Mouse (Mus musculus): ENCODE measurements around the gene Fanca.
A peak's percentile ranks its signal among the peaks of the same experiment; 100 is the strongest.
"Not testable (repeated sequence)": the region's sequence is repeated elsewhere in the genome, so short reads cannot be mapped to it uniquely, and the experiment has no call there.

The Fanca gene

DNA sequence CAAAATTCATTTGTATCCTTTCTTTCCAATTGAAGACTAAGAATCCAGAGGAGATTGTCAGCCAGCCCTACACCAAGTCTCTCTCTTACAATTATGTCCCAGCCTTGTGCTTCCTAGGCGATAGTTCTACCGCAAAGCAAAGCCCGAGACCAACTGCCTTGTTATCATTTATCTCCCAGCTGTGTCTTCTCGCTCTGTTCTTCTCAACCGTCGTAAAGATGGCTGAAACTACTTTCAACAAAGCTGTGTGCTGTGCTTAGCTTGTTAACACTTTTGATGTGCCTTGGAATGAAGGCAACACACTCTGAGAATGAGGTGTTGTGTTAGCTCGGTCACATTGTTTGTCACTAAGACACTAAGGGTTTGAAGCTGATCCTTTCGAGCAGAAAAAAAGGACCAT is 13.4 kb upstream of the Fanca start:
- no peak for DNase-seq (ENCODE audit: extremely low read depth, insufficient read length, low spot score)

DNA sequence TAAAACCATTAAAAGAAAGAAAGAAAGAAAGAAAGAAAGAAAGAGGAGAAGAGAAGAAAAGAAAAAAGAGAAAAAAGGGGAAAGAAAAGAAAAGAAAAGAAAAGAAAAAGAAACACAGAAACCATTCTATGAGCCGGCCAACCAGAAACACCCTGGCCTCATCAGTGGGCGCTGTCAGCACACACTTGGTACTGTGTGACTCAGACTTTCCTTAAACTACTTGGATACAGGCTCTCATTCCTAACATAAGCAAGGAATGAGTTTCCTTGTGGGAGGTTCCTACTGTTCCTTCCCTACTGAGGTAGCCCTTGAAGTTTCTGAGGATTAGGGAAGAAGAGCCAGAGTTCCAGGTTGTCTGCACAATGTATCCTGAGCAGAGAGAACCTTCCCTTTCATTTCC is 12.9 kb upstream of the Fanca start:
- peak; percentile 58 for DNase-seq (ENCODE audit: extremely low read depth, insufficient read length, low spot score)

DNA sequence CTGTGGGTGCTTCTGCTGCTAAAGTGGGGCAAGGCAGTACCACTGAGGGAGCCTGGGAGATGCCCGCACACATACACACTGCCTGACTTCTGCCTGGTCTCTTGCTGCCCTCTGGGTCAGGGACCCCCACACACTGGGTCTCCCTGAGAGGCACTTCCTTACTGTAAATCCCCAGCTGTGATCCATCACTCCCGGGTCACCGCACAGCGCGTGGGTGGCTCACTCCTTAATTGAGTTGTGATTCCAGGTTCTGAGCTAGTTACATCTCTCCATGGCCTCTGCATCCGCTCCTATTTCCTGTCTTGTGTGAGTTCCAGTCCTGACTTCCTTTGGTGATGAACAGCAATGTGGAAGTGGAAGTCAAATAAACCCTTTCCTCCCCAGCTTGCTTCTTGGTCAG is 12.3 kb upstream of the Fanca start:
- peak; percentile 45 for DNase-seq (ENCODE audit: extremely low read depth, insufficient read length, low spot score)

DNA sequence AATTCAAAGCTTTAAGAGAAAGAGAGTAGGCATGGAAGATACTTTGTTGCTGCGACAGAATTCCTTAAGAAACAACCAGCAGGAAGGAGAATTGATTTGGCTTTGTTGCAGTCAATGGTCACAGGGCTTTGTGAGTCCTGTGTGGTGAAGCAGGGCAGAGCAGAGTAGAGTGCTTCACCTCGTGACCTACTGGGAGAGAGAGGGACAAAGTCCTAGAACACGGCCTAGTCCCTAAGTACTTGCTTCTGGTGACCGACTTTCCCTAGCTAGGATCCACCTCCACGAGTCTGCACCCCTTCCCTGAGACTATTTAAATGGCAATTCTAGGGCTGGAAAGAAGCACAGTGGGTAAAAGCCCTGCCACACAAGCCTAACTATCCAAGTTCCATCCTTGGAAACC is 11.6 kb upstream of the Fanca start:
- DNase-seq (ENCODE audit: extremely low read depth, insufficient read length, low spot score), result no peak

DNA sequence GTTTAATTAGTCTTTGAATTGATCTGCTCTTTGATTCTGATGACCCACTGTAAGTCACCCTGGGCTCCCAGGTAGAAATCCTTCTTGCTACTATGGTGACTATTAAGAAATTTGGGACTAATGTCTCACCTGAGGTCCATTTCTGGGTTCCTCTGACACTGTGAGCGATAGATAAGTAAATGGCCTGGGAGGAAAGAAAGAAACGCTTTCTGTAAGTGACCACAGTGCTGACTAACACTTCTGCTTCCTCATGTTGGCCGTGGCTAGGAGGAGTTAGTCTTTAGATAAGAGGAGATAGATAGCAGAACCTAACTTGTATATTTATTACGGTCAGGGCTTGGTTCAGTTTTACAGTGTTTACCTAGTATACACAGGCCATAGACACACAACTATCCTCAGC is 11.0 kb upstream of the Fanca start:
- no peak for DNase-seq (ENCODE audit: extremely low read depth, insufficient read length, low spot score)

DNA sequence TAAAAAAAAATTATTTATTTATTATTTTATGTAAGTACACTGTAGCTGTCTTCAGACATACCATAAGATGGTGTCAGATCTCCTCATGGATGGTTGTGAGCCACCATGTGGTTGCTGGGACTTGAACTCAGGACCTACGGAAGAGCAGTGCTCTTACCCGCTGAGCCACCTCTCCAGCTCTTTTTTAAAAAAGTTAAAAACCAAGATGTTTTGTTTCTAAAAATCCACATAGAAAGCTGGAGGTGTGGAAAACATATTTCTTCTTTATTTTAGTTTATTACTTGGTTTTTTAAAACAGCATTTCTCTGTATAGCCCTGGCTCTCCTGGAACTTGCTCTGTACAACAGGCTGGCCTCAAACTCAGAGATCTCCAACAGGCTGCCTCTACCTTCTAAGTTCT is 10.2 kb upstream of the Fanca start:
- DNase-seq (ENCODE audit: extremely low read depth, insufficient read length, low spot score), result no peak

DNA sequence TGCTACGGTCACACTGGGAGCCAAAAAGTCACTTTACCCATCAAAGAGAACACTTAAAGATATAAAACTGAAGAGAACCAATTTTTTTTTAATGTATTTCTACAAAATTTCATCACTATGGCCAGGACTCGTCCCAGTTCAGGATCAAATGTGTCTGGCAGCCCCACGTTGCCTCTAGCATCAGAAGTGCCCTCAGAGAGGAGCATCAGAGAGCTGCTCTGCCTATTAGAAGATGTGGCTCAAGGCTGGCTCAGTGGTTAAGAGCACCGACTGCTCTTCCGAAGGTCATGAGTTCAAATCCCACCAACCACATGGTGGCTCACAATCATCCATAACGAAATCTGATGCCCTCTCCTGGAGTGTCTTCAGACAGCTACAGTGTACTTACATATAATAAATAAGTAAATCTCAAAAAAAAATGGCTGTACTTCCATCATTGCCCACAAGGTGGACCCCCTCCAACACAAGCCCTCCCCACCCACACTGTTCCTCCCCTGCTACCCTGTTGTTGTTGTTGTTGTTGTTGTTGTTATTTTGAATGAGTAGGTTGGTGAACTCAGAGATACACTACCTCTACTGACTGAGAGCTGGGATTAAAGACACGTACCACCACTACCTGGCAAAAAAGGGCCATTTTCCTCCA is 1.3 kb upstream of the Fanca start:
- peak; percentile 58 for DNase-seq (ENCODE audit: extremely low read depth, insufficient read length, low spot score)

DNA sequence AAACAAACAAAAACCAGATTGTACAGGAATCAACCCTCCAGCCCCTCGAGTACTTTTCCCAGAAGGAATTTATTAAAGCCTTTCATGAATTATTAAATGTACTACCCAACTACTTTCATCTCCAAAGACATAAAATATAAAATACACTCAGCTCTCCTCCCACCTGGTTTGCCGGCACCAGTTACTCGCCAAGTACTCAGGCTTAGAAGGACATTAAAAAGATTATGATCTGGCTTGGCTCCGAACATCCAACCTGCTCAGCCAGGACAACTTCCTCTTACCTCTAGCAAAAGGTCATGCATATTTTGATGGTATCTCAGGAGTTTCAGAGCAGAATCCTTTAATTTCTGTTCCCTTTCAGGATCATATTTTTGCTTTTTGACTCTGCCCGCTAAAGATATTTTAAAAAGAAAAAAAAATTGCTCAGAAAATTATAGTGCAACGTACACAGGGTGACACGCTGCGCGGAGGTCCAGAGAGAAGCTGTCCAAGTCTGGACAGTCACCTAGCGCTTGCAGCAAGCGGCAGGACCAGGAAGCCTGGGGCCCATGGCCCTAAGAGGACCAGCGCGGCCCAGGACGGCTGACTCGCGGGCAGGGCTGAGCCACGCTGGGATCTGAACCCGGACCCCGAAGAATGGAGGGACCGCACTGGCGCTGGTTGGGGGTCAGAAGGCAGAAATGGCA is 452 bp downstream of the Fanca start:
- DNase-seq (ENCODE audit: extremely low read depth, insufficient read length, low spot score), result no peak

DNA sequence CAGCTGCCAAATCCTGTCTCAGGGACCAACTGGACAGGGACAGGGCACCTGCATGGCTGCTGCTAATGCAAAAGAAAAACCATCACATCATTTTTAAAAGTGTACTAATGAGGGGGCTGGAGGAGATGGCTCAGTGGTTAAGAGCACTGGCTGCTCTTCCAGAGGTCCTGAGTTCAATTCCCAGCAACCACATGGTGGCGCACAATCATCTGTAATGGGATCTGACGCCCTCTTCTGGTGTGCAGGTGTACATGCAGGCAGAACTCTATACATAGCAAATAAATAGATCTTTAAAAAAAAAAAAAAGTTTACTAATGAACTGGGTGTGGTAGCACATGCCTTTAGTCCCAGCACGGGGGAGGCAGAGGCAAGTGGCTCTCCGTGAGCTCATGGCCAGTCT is 9.6 kb downstream of the Fanca start:
- no peak for DNase-seq (ENCODE audit: extremely low read depth, insufficient read length, low spot score)

DNA sequence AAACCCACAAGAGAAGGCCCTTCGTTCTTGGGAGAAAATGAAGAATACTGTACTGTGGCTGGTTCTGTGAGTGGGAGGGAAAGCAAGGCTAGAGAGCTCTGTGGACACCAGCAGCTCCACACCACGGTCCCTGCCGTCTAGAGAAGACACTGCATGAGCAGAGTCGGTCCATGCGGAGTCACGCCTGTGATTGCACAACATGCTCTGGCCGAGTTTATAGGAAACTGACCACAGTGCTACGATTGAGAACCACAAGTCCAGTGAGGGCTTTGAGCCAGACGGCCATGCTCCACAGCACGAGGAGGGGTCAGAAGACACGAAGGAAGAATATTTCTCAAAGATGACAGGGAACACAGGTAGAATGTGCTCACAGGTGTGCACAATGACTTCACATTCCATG is 20.1 kb downstream of the Fanca start:
- DNase-seq (ENCODE audit: extremely low read depth, insufficient read length, low spot score), result no peak

DNA sequence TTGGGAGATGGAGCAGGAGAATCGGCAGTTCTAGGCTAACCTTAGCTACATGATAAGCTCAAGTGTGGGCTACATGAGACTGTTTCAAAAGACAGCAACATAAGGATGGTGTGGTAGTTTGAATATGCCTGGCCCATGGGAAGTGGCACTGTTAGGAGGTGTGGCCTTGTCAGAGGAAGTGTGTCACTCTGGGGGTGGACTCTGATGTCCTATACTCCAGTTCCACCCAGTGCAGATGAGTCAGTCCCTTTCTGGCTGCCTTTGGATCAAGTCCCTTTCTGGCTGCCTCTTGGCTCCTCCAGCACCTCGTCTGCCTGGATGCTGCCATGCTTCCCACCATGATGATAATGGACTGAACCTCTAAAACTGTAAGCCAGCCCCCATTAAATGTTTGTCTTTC is 25.6 kb downstream of the Fanca start:
- DNase-seq (ENCODE audit: extremely low read depth, insufficient read length, low spot score), result peak; percentile 38

DNA sequence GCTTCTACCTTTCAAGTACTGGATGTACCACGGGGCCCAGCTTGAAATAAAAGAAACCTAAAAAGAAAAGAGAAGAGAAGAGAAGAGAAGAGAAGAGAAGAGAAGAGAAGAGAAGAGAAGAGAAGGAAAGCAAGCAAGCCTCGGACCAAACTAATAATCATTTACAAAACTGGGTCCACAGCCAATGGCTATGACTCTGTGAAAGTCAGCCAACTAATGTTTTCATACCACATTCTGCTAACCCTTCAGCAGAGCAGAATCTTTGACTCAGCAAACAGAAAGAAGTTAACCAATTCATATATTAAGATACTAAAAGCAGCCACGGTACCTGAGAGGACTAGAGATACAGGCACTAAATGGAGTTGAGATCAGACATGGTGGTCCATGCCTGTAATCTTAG is 26.1 kb downstream of the Fanca start:
- no peak for DNase-seq (ENCODE audit: extremely low read depth, insufficient read length, low spot score)

DNA sequence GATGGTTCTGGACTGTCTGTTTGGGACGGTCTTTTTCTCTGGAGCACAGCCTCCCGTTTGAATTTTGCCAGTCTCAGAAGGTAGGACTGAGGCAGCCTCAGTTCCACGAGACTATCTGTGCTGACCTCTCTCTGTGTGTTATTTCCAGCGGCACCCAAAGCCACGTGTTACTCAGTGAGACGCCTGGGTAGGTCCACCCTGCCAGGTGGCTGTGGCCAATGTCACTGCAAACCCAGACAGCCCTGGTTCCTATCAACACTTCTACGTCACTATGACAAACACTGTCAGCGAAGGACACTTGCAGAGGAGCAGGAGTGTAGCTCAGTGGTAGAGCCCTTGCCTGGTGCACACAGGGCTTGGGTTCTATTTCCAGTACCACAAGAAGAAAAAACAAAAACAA is 26.7 kb downstream of the Fanca start:
- no peak for DNase-seq (ENCODE audit: extremely low read depth, insufficient read length, low spot score)

DNA sequence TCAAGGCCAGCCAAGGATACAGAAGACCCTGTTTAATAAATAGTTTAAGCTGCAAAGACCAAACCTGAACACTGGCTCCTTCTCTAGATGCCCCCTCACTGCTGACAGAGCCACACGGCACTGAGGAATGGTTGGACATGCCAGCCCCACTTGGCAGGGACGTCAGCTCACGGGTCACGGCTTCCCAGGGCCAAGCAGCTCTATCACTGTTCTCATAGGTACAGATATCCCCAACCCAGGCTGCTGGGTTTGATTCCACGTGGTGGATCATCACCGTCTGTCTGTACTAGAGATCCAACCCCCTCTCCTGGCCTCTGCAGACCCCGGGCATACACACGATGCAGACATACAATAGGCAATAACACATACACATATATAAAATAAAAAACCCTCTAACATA is 27.7 kb downstream of the Fanca start:
- no peak for DNase-seq (ENCODE audit: extremely low read depth, insufficient read length, low spot score)

DNA sequence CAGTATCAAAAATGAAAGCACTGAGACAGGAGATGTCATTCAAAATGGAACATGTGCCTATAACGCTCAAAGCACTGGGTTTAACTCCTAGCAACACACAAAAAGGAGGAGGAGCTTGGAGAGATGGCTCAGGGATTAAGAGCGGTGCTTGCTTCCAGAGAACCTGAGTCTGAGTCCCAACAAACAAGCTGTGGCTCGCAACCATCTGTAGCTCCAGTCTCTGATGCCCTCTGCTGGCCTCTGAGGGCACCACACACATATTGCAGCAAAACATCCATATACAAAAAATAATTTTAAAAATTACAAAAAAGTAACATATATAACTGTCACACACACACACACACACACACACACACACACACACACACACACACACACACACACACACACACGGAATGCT is 28.2 kb downstream of the Fanca start:
- DNase-seq (ENCODE audit: extremely low read depth, insufficient read length, low spot score), result no peak

DNA sequence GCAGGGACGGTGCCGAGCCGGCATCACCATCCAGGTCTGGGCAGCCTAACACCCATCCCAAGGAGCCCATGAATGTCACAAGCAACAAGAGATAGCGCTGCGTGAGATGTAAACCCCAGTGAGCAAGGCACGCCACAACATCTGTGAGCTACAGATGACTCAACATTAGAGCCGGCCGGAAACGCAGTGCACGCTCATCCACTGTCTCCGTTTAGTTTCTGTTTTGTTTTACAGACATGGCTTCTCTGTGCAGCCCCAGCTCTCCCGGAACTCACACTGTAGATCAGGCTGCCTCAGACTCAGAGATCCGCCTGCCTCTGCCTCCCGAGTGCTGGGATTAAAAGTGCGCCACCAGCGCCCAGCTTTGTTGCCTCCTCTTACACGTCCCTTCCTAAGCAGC is 31.0 kb downstream of the Fanca start:
- DNase-seq (ENCODE audit: extremely low read depth, insufficient read length, low spot score), result no peak

DNA sequence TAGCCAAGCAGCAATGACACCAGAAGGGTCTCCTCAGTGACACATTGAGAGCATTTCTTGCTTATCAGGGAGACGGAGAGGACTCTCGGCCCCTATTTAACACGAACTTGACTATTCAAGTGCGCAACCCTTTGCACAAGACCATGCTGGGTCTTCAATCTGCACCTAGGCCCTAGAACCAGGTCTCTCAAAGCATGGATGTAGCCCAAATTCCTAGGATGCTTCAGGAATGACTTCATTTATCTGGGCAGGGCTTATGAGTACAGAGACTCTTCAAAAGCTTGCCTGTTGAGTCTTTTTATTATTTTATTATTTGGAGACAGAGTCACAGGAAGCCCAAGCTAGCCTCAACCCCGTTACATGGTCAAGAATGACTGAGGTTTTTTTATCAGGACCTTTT is 33.9 kb downstream of the Fanca start:
- no peak for DNase-seq (ENCODE audit: extremely low read depth, insufficient read length, low spot score)

DNA sequence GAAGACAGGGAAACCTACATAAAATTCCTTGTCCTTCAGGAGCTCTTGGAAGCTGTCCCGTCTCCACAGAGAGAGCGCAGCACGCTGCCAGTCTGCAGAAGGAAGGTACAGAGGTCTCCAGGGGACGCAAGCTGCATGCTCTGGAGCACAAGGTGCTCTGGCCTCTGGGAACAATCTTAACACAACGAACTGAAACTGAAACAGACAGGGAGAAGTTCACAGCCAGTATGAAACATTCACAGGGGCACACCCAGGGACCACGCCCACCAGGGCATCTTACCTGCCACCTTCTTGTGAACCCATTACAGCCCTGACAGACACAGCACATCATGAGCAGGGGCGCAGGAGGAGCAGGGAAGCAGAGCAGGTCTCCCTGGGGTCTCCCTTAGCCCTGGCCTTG is 34.4 kb downstream of the Fanca start:
- no peak for DNase-seq (ENCODE audit: extremely low read depth, insufficient read length, low spot score)

DNA sequence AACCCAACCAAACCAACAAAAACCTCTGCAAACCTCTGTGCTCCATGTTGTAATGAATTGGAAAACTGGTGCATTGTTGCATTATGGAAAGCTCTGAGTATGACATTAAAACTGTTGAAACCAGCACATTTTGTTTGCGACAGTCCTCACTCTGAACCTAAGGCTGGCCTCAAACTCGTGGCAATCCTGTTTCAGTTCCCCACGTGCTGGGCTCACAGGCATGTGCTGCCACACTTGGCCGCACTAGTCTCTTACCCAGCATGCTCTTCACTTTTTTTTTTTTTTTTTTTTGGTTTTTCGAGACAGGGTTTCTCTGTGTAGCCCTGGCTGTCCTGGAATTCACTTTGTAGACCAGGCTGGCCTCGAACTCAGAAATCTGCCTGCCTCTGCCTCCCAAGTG is 35.4 kb downstream of the Fanca start:
- DNase-seq (ENCODE audit: extremely low read depth, insufficient read length, low spot score), result not testable (repeated sequence)

DNA sequence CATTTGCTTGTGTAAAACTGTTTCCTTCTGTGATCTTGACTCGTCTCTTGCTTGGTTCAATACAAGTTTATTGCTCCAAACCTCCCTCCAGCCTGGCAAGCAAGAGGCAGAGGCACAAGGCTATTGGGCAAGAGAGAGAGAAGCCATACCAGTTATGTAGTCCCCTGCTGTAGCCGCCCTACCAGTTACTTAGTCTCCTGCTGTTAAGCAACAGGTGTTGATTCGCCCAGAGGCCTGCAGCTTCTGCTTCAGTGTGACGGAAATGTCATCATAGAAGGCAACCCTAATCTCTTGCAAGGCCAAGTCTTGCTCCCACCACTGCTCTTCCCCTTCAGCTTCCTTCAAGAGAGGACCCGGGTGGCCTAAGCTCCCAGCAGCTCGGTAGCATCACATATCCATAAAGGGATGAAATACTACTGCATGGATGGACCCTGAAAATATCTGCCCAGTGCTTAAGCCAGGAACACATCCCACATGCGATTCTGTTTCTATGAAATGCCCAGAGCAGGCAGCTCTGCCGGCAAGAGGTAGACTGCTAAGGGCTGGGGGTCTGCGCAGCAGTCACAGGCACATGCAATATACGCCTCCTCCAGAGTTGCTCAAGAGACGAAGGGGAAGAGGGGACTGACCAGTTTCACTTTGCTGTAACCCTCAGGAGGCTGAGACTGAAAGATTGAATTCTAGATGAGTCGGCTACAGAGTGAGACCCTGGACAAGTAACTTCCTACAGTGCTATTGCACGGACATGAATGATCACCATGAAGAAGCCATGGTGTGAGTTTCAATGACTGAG is 37.9 kb downstream of the Fanca start:
- DNase-seq (ENCODE audit: extremely low read depth, insufficient read length, low spot score), result no peak

DNA sequence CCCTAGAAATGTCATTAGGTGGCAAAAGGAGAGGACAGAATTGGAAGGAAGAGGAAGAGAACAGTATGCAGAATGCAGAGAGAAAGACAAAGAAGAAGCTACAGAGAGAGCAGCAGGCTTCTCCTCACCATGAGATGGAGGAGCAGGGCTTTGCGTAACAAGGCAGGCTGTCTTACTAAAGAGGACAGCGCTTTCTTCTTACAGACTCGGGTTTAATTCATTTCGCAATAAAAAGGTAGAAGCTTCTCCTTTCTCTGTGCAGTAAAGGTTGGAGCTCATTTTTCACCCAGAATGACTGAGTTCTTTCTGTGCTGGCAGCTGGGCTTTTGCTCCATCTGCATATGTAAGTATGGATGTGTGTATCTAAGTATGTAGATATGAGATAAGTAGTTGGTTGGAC is 38.5 kb downstream of the Fanca start:
- DNase-seq (ENCODE audit: extremely low read depth, insufficient read length, low spot score), result no peak

DNA sequence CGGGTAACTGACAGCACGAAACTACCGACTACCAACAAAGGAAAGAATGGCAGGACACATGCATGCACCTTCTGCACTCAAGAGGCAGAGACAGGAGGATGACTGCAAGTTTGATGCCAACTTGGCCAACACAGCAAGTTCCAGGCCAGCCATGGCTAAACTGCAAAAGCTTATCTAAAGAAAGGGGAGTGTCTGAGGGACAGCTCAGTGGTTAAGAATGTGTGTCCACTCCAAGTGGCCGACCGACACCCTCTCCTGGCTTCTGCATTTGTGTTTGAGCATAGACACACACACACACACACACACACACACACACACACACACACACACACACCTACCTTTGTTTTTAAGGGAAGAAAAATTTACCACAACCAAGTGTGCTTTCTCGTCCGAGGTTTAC is 39.9 kb downstream of the Fanca start:
- peak; percentile 47 for DNase-seq (ENCODE audit: extremely low read depth, insufficient read length, low spot score)

Data from 3134 (cell line).